Mouse (Mus musculus): ENCODE results near the gene Frem2. TPM values are rescaled to one million over a fixed set of nuclear protein-coding genes. Genes with fewer than 3 reads are reported as not detected.

Frem2 gene
- polyA plus RNA-seq, 1 experiment from 2014 or later = 15.1 TPM

- no peaks in the 10 kb centered on the region for H3K27me3 ChIP-seq (ENCODE audit: insufficient read depth, low read length)
- ATAC-seq (ENCODE audit: low FRiP score, low TSS enrichment) = peak; percentile 64; the same call in 1 of the 2 replicates
- no peaks in the 10 kb centered on the region for H3K9me3 ChIP-seq (ENCODE audit: low read length)
- H3K27ac ChIP-seq (ENCODE audit: low read length) = peak overlapping the region; percentile 44; the same call in 1 of the 2 replicates
- 36% methylated on average over 6 of the region's 6 CpGs for WGBS
- no peak overlapping the region for H3K9ac ChIP-seq (replicated peaks; ENCODE audit: low read length)
- no peak overlapping the region for H3K4me3 ChIP-seq (ENCODE audit: low read length)
- peaks cover 22% of the 10 kb centered on the region for H3K4me1 ChIP-seq (ENCODE audit: insufficient read depth, low read length)
- peaks cover 4% of the 10 kb centered on the region; the same call in 1 of the 2 replicates for H3K36me3 ChIP-seq (ENCODE audit: insufficient read depth, low read length)
- no peak overlapping the region for H3K4me2 ChIP-seq (replicated peaks; ENCODE audit: low read depth, low read length)
Observed at GRCm38 (mm10) chr3:53571663-53572062, 85.5 kb downstream of the Frem2 start.

- H3K4me2 ChIP-seq (replicated peaks; ENCODE audit: low read depth, low read length) = 0 out of 2 replicates have a peak overlapping the region, but pooled peaks have one; percentile 10
- 27% methylated on average over 7 of the region's 7 CpGs for WGBS
- ATAC-seq (ENCODE audit: low FRiP score, low TSS enrichment) = peak; percentile 90
Observed at GRCm38 (mm10) chr3:53564521-53564920, 92.6 kb downstream of the Frem2 start.

GRCm38 (mm10) chr3:53563746-53564145, 93.4 kb downstream of the Frem2 start:
- Histone ChIP-seq H3K27me3 (ENCODE audit: insufficient read depth, low read length) (no peaks in the 10 kb centered on the region), H3K9me3 (ENCODE audit: low read length) (no peaks in the 10 kb centered on the region), H3K36me3 (ENCODE audit: insufficient read depth, low read length) (peaks cover 4% of the 10 kb centered on the region; the same call in 1 of the 2 replicates), H3K4me2 (replicated peaks; ENCODE audit: low read depth, low read length) (no peak overlapping the region), H3K27ac (ENCODE audit: low read length) (peak overlapping the region; percentile 68), H3K4me3 (ENCODE audit: low read length) (no peak overlapping the region), H3K4me1 (ENCODE audit: insufficient read depth, low read length) (peaks cover 36% of the 10 kb centered on the region), H3K9ac (replicated peaks; ENCODE audit: low read length) (no peak overlapping the region)
- 43% methylated on average over 7 of the region's 7 CpGs for WGBS
- no peak for ATAC-seq (ENCODE audit: low FRiP score, low TSS enrichment)

More at GRCm38 (mm10) chr3:53564521-53564920, 92.6 kb downstream of the Frem2 start:
- H3K9ac ChIP-seq (replicated peaks; ENCODE audit: low read length) = no peak overlapping the region
- no peak overlapping the region for H3K4me3 ChIP-seq (ENCODE audit: low read length)
- no peaks in the 10 kb centered on the region for H3K9me3 ChIP-seq (ENCODE audit: low read length)
- peaks cover 30% of the 10 kb centered on the region for H3K4me1 ChIP-seq (ENCODE audit: insufficient read depth, low read length)
- peak overlapping the region; percentile 68 for H3K27ac ChIP-seq (ENCODE audit: low read length)
- peaks cover 4% of the 10 kb centered on the region; the same call in 1 of the 2 replicates for H3K36me3 ChIP-seq (ENCODE audit: insufficient read depth, low read length)
- H3K27me3 ChIP-seq (ENCODE audit: insufficient read depth, low read length) = no peaks in the 10 kb centered on the region

- no peak for ATAC-seq (ENCODE audit: low FRiP score, low TSS enrichment)
- Histone ChIP-seq H3K27me3 (ENCODE audit: insufficient read depth, low read length) (no peaks in the 10 kb centered on the region), H3K4me1 (ENCODE audit: insufficient read depth, low read length) (peaks cover 51% of the 10 kb centered on the region), H3K9me3 (ENCODE audit: low read length) (no peaks in the 10 kb centered on the region), H3K4me2 (replicated peaks; ENCODE audit: low read depth, low read length) (no peak overlapping the region), H3K36me3 (ENCODE audit: insufficient read depth, low read length) (no peaks in the 10 kb centered on the region), H3K27ac (ENCODE audit: low read length) (no peak overlapping the region), H3K4me3 (ENCODE audit: low read length) (no peak overlapping the region), H3K9ac (replicated peaks; ENCODE audit: low read length) (no peak overlapping the region)
- 82% methylated on average over 7 of the region's 7 CpGs for WGBS
Observed at GRCm38 (mm10) chr3:53561813-53562212, 95.3 kb downstream of the Frem2 start.

- Histone ChIP-seq H3K27ac (ENCODE audit: low read length) (peak overlapping the region; percentile 29; the same call in 1 of the 2 replicates), H3K9me3 (ENCODE audit: low read length) (no peaks in the 10 kb centered on the region), H3K9ac (replicated peaks; ENCODE audit: low read length) (no peak overlapping the region), H3K4me1 (ENCODE audit: insufficient read depth, low read length) (peaks cover 52% of the 10 kb centered on the region), H3K4me2 (replicated peaks; ENCODE audit: low read depth, low read length) (no peak overlapping the region), H3K4me3 (ENCODE audit: low read length) (no peak overlapping the region), H3K36me3 (ENCODE audit: insufficient read depth, low read length) (no peaks in the 10 kb centered on the region), H3K27me3 (ENCODE audit: insufficient read depth, low read length) (no peaks in the 10 kb centered on the region)
- 19% methylated on average over 6 of the region's 6 CpGs for WGBS
- no peak for ATAC-seq (ENCODE audit: low FRiP score, low TSS enrichment)
Observed at GRCm38 (mm10) chr3:53559056-53559455, 98.1 kb downstream of the Frem2 start.

GRCm38 (mm10) chr3:53558230-53558629, 98.9 kb downstream of the Frem2 start:
- H3K9ac ChIP-seq (replicated peaks; ENCODE audit: low read length) = no peak overlapping the region
- H3K4me1 ChIP-seq (ENCODE audit: insufficient read depth, low read length) = peaks cover 44% of the 10 kb centered on the region
- no peaks in the 10 kb centered on the region for H3K27me3 ChIP-seq (ENCODE audit: insufficient read depth, low read length)
- H3K36me3 ChIP-seq (ENCODE audit: insufficient read depth, low read length) = no peaks in the 10 kb centered on the region
- no peaks in the 10 kb centered on the region for H3K9me3 ChIP-seq (ENCODE audit: low read length)
- ATAC-seq (ENCODE audit: low FRiP score, low TSS enrichment) = no peak
- WGBS = 78% methylated on average over 9 of the region's 9 CpGs
- H3K4me2 ChIP-seq (replicated peaks; ENCODE audit: low read depth, low read length) = no peak overlapping the region
- peak overlapping the region; percentile 1; the same call in 1 of the 2 replicates for H3K27ac ChIP-seq (ENCODE audit: low read length)
- no peak overlapping the region for H3K4me3 ChIP-seq (ENCODE audit: low read length)

- Histone ChIP-seq H3K9ac (replicated peaks; ENCODE audit: low read length) (no peak overlapping the region), H3K27me3 (ENCODE audit: insufficient read depth, low read length) (no peaks in the 10 kb centered on the region), H3K36me3 (ENCODE audit: insufficient read depth, low read length) (no peaks in the 10 kb centered on the region), H3K4me2 (replicated peaks; ENCODE audit: low read depth, low read length) (no peak overlapping the region), H3K4me1 (ENCODE audit: insufficient read depth, low read length) (peaks cover 48% of the 10 kb centered on the region), H3K27ac (ENCODE audit: low read length) (peak overlapping the region; percentile 29; the same call in 1 of the 2 replicates), H3K9me3 (ENCODE audit: low read length) (no peaks in the 10 kb centered on the region), H3K4me3 (ENCODE audit: low read length) (no peak overlapping the region)
- WGBS = 65% methylated on average over 16 of the region's 16 CpGs
- ATAC-seq (ENCODE audit: low FRiP score, low TSS enrichment) = no peak
Observed at GRCm38 (mm10) chr3:53557388-53558214, 99.6 kb downstream of the Frem2 start.

- peak overlapping the region; percentile 87 for H3K27ac ChIP-seq (ENCODE audit: low read length)
- no peaks in the 10 kb centered on the region for H3K9me3 ChIP-seq (ENCODE audit: low read length)
- ATAC-seq (ENCODE audit: low FRiP score, low TSS enrichment) = peak; percentile 92
- H3K27me3 ChIP-seq (ENCODE audit: insufficient read depth, low read length) = no peaks in the 10 kb centered on the region
- 0 out of 2 replicates have a peak overlapping the region, but pooled peaks have one; percentile 18 for H3K4me2 ChIP-seq (replicated peaks; ENCODE audit: low read depth, low read length)
- 30% methylated on average over 10 of the region's 10 CpGs for WGBS
- peaks cover 43% of the 10 kb centered on the region for H3K4me1 ChIP-seq (ENCODE audit: insufficient read depth, low read length)
- H3K4me3 ChIP-seq (ENCODE audit: low read length) = no peak overlapping the region
- no peak overlapping the region; the same call in 1 of the 2 replicates for H3K9ac ChIP-seq (replicated peaks; ENCODE audit: low read length)
- no peaks in the 10 kb centered on the region for H3K36me3 ChIP-seq (ENCODE audit: insufficient read depth, low read length)
Observed at GRCm38 (mm10) chr3:53555031-53555952, 101.9 kb downstream of the Frem2 start.

GRCm38 (mm10) chr3:53552691-53553090, 104.5 kb downstream of the Frem2 start:
- H3K27ac ChIP-seq (ENCODE audit: low read length) = peak overlapping the region; percentile 45; the same call in 1 of the 2 replicates
- no peak for ATAC-seq (ENCODE audit: low FRiP score, low TSS enrichment)
- H3K36me3 ChIP-seq (ENCODE audit: insufficient read depth, low read length) = peaks cover 9% of the 10 kb centered on the region
- H3K4me1 ChIP-seq (ENCODE audit: insufficient read depth, low read length) = peaks cover 28% of the 10 kb centered on the region
- no peak overlapping the region for H3K4me3 ChIP-seq (ENCODE audit: low read length)
- no peak overlapping the region for H3K9ac ChIP-seq (replicated peaks; ENCODE audit: low read length)
- WGBS = 36% methylated on average over 7 of the region's 7 CpGs
- no peaks in the 10 kb centered on the region for H3K27me3 ChIP-seq (ENCODE audit: insufficient read depth, low read length)
- H3K9me3 ChIP-seq (ENCODE audit: low read length) = no peaks in the 10 kb centered on the region
- H3K4me2 ChIP-seq (replicated peaks; ENCODE audit: low read depth, low read length) = no peak overlapping the region
